Mouse (Mus musculus) testis, adult 2 months (tissue): ENCODE measurements around the gene Zglp1. TPM values are rescaled to one million over a fixed set of nuclear protein-coding genes. Genes with fewer than 3 reads are reported as not detected.

Experiments used
- H3K27ac ChIP-seq: fragments of 200-500 bp; 2 replicates; pipeline ENCODE4 v1.5.1; 2012; ENCODE audit warnings: low read depth, low read length; ENCODE audit not compliant: control insufficient read depth, insufficient read depth
- H3K27me3 ChIP-seq: fragments of 200-500 bp; 2 replicates; pipeline ENCODE4 v1.6.1; 2012; ENCODE audit warnings: mild to moderate bottlenecking, low read length, moderate library complexity; ENCODE audit not compliant: control insufficient read depth, insufficient read depth
- H3K36me3 ChIP-seq: fragments of 200-500 bp; 2 replicates; pipeline ENCODE4 v1.6.1; 2012; ENCODE audit warnings: mild to moderate bottlenecking, low read length; ENCODE audit not compliant: control insufficient read depth, insufficient read depth
- H3K4me1 ChIP-seq: fragments of 200-500 bp; 2 replicates; pipeline ENCODE4 v1.6.1; 2012; ENCODE audit warnings: low read length; ENCODE audit not compliant: control insufficient read depth, insufficient read depth
- H3K4me3 ChIP-seq: fragments of 200-500 bp; 2 replicates; pipeline ENCODE4 v1.5.1; 2012; ENCODE audit warnings: low read depth, mild to moderate bottlenecking, low read length, moderate library complexity, mixed read lengths; ENCODE audit not compliant: control insufficient read depth
- CTCF ChIP-seq: fragments of 200-500 bp; IDR thresholded peaks from 2 replicates; pipeline ENCODE4 v1.5.1; 2012; ENCODE audit warnings: low read depth, mild to moderate bottlenecking, inconsistent platforms, low read length, moderate library complexity; ENCODE audit not compliant: control insufficient read depth, insufficient read depth, insufficient replicate concordance
- POLR2A ChIP-seq: fragments of 200-500 bp; IDR thresholded peaks from 2 replicates; pipeline ENCODE4 v1.6.1; 2012; ENCODE audit warnings: low read depth, mild to moderate bottlenecking, inconsistent platforms, low read length, moderate library complexity; ENCODE audit not compliant: control insufficient read depth
- polyA plus RNA-seq: library from polyadenylated mRNA; depleted of rRNA; stranded (reverse); fragments of >200 nt; gene quantifications from 2 replicates; pipeline ENCODE4 v1.2.3, GENCODE M21; 2012

Gene Zglp1
- polyA plus RNA-seq, 1 experiment, result 2.4 TPM

- Histone ChIP-seq H3K36me3 (peaks cover 9% of the 10 kb centered on the region), H3K27ac (no peak overlapping the region), H3K4me3 (no peak overlapping the region), H3K4me1 (no peaks in the 10 kb centered on the region), H3K27me3 (no peaks in the 10 kb centered on the region)
- TF ChIP-seq POLR2A, result no peak
Measured at GRCm38 (mm10) chr9:21083324-21083723, 16.4 kb upstream of the Zglp1 start.

- Histone ChIP-seq H3K36me3 (peaks cover 6% of the 10 kb centered on the region), H3K27me3 (no peaks in the 10 kb centered on the region), H3K4me1 (no peaks in the 10 kb centered on the region), H3K4me3 (no peak overlapping the region), H3K27ac (no peak overlapping the region)
- TF ChIP-seq CTCF (no peak), POLR2A (no peak)
Measured at GRCm38 (mm10) chr9:21081127-21081526, 14.2 kb upstream of the Zglp1 start.

GRCm38 (mm10) chr9:21075625-21076024, 8.7 kb upstream of the Zglp1 start:
- H3K36me3 ChIP-seq, result peaks cover 4% of the 10 kb centered on the region
- H3K27ac ChIP-seq, result no peak overlapping the region
- no peak overlapping the region for H3K4me3 ChIP-seq
- peaks cover 5% of the 10 kb centered on the region for H3K4me1 ChIP-seq
- no peaks in the 10 kb centered on the region for H3K27me3 ChIP-seq
- TF ChIP-seq CTCF, result no peak
- TF ChIP-seq POLR2A, result no peak

- Histone ChIP-seq H3K27me3 (no peaks in the 10 kb centered on the region), H3K4me3 (no peak overlapping the region), H3K36me3 (peaks cover 2% of the 10 kb centered on the region), H3K27ac (no peak overlapping the region), H3K4me1 (peaks cover 5% of the 10 kb centered on the region)
- no peak for TF ChIP-seq POLR2A
Measured at GRCm38 (mm10) chr9:21074173-21074572, 7.3 kb upstream of the Zglp1 start.

- TF ChIP-seq CTCF, result no peak
- TF ChIP-seq POLR2A, result peak; percentile 77; the same call in 1 of the 2 replicates
- H3K36me3 ChIP-seq, result no peaks in the 10 kb centered on the region; the same call in 1 of the 2 replicates
- H3K4me3 ChIP-seq, result peak within 1 kb of the TSS; percentile 91
- peaks cover 5% of the 10 kb centered on the region for H3K4me1 ChIP-seq
- no peaks in the 10 kb centered on the region for H3K27me3 ChIP-seq
- H3K27ac ChIP-seq, result peak within 1 kb of the TSS; percentile 85
Measured at GRCm38 (mm10) chr9:21073044-21073840, 6.3 kb upstream of the Zglp1 start, which contains the start of the genes Gm49373 and Fdx1l. Gm49373 (minus strand) TSS chr9:21073096. Fdx1l (minus strand) TSS chr9:21073614.

GRCm38 (mm10) chr9:21072641-21073040, 5.7 kb upstream of the Zglp1 start:
- H3K27me3 ChIP-seq, result no peaks in the 10 kb centered on the region
- H3K27ac ChIP-seq, result no peak overlapping the region
- H3K36me3 ChIP-seq, result no peaks in the 10 kb centered on the region; the same call in 1 of the 2 replicates
- TF ChIP-seq POLR2A, result no peak
- no peak for TF ChIP-seq CTCF
- H3K4me3 ChIP-seq, result peak overlapping the region; percentile 91
- peaks cover 5% of the 10 kb centered on the region for H3K4me1 ChIP-seq

GRCm38 (mm10) chr9:21062928-21063327, 4.0 kb downstream of the Zglp1 start:
- H3K36me3 ChIP-seq, result no peaks in the 10 kb centered on the region
- H3K4me3 ChIP-seq, result no peak overlapping the region
- no peak overlapping the region for H3K27ac ChIP-seq
- peaks cover 5% of the 10 kb centered on the region for H3K4me1 ChIP-seq
- TF ChIP-seq POLR2A, result no peak
- TF ChIP-seq CTCF, result no peak
- no peaks in the 10 kb centered on the region for H3K27me3 ChIP-seq
